Mouse (Mus musculus) myocyte (in vitro differentiated cells): ENCODE results near the gene Arhgap15.

Experiments
- CEBPB ChIP-seq: IDR thresholded peaks from 2 replicates; pipeline ENCODE4 v1.6.1; 2011; ENCODE audit warnings: mild to moderate bottlenecking, moderate library complexity; ENCODE audit not compliant: poor library complexity, insufficient read depth, severe bottlenecking
- E2F4 ChIP-seq: IDR thresholded peaks from one replicate; pipeline ENCODE4 v1.6.1; 2011; ENCODE audit warnings: mild to moderate bottlenecking, control low read depth, moderate library complexity; ENCODE audit not compliant: insufficient read depth
- MAX ChIP-seq: IDR thresholded peaks from one replicate; pipeline ENCODE4 v1.6.1; 2011; ENCODE audit warnings: low read depth, mild to moderate bottlenecking, control low read depth
- MYOG ChIP-seq, 3 experiments: IDR thresholded peaks; one replicate each; pipeline ENCODE4 v1.6.1; 2011; ENCODE audit warnings: control low read depth in 2 of 3, low read depth in 2 of 3, mild to moderate bottlenecking in 2 of 3; ENCODE audit not compliant: insufficient read length in 2 of 3, control insufficient read depth in 1 of 3, insufficient read depth in 1 of 3
- POLR2A ChIP-seq: IDR thresholded peaks from one replicate; pipeline ENCODE4 v1.6.1; 2011; ENCODE audit warnings: low read depth, mild to moderate bottlenecking, control low read depth, moderate library complexity; ENCODE audit not compliant: insufficient read length
- USF1 ChIP-seq: IDR thresholded peaks from one replicate; pipeline ENCODE4 v1.6.1; 2011; ENCODE audit warnings: low read depth, mild to moderate bottlenecking, control low read depth, moderate library complexity

GRCm38 (mm10) chr2:43950741-43951140 lies 202.1 kb downstream of the Arhgap15 start:
- TF ChIP-seq POLR2A (no peak), E2F4 (no peak), MAX (no peak), MYOG (IDR thresholded peaks at IDR 0.05; ENCODE audit: control insufficient read depth in 1 of 3, insufficient read depth in 1 of 3, insufficient read length in 2 of 3, low read depth in 2 of 3) (no peak), CEBPB (no peak), USF1 (no peak)
